Mouse (Mus musculus) neural tube, embryonic 10.5 days (tissue): ENCODE results near the gene Olfr1199.

Experiments
- DNase-seq: peaks from one replicate; pipeline ENCODE4 v3.0.0-alpha.2; 2017; ENCODE audit warnings: low spot score; ENCODE audit errors: extremely low spot score

Olfr1199 gene

GRCm38 (mm10) chr2:88760369-88760768 lies at the start of gene Olfr1199:
Olfr1199 (minus strand) TSS chr2:88760469.
- DNase-seq, result no peak

- DNase-seq, result no peak
Measured at GRCm38 (mm10) chr2:88792736-88793135, 32.5 kb upstream of the Olfr1199 start, which contains the start of gene Olfr1201. Olfr1201 (plus strand) TSS chr2:88793036.

- DNase-seq, result no peak
Measured at GRCm38 (mm10) chr2:88770388-88770787, 10.1 kb upstream of the Olfr1199 start, which contains the start of gene Olfr1200. Olfr1200 (minus strand) TSS chr2:88770488.

GRCm38 (mm10) chr2:88751270-88751669 lies 9.0 kb downstream of the Olfr1199 start, which contains the start of gene Olfr1198:
Olfr1198 (minus strand) TSS chr2:88751370.
- DNase-seq, result no peak

- DNase-seq, result no peak
Measured at GRCm38 (mm10) chr2:88743379-88743778, 16.9 kb downstream of the Olfr1199 start.

GRCm38 (mm10) chr2:88732266-88732665 lies 28.0 kb downstream of the Olfr1199 start, which contains the start of gene Olfr1197:
Olfr1197 (minus strand) TSS chr2:88732366.
- no peak for DNase-seq

- no peak for DNase-seq
Measured at GRCm38 (mm10) chr2:88704497-88704896, 55.8 kb downstream of the Olfr1199 start, which contains the start of gene Olfr1196. Olfr1196 (minus strand) TSS chr2:88704597.
